Mouse (Mus musculus): ENCODE data around the gene Kirrel3. TPM values are rescaled to one million over a fixed set of nuclear protein-coding genes. Genes with fewer than 3 reads are reported as not detected.

Gene Kirrel3
- total RNA-seq, 2 experiments from 2014 or later, result 66.3 to 71.9 TPM

DNA sequence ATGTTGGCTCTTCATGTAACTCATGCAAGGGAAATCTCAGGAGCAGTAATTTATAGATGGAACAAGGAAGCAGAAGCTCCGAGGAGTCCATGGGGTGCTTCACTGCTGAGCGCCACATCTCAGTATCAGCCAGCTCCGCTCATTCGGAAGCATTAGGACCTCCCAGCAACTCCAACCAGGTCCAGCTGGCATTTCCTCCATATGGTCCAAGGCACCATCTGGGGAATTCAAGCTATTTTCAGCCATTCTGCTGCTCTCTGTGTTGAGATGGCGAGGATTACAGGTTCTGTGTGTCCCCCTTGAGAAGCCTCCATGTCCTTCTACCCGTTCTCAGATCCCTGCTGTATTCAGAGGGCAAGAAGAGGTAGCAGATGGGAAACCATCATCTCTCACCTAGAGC, 419.5 kb downstream of the Kirrel3 start:
- intact Hi-C loops (cut with DNase I), result loop anchor here (5.0 kb wide), 1 partner anchor 92 kb away; no protein-coding TSS in a partner anchor
- no peak for DNase-seq (ENCODE audit: low spot score in 2 of 2)

DNA sequence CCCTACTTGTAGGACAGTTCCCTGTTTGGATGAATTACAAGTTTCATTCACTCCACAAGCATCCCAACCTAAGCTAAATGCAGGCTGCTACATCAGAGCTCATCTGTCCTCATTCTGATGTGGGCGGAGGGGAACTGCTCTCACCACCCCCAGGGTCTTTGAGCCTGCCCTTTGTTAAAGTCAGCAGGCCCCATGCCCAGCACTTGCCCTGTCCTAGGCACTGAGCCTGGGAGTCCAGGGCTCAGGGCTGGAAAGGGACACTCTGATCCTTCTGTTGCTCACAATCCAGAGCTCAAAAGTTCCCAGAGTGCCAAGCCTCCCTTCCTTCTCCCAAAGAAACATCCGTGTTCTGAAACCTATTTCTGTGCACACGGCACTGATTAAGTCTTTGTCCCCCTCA, 422.3 kb downstream of the Kirrel3 start:
- DNase-seq (ENCODE audit: low spot score in 2 of 2), result peak in 1 of 2 experiments; percentile 45
- intact Hi-C loops (cut with DNase I), result loop anchor here (5.0 kb wide), 1 partner anchor 89 kb away; no protein-coding TSS in a partner anchor

DNA sequence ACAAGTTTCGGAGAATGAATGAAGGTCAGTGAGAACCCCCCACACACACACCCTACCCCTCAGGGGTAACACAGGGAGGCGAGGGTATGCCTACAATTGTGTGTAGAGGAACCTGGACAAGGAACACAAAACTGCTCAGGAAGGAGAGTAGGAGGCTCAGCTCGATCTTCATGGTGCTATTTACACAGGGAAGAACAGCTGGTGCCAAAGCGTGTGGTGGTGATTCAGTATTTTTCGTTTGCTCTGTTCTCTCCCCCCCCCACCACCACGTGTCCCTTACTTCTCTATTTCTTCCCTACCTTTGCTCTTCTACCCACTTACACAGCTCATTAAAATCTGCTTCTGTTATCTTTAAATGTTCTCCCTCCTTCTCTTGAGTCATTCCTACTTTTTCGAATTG, 426.1 kb downstream of the Kirrel3 start:
- intact Hi-C loops (cut with DNase I), result no loop called here
- DNase-seq (ENCODE audit: low spot score in 2 of 2), result peak; percentile 45 to 88

DNA sequence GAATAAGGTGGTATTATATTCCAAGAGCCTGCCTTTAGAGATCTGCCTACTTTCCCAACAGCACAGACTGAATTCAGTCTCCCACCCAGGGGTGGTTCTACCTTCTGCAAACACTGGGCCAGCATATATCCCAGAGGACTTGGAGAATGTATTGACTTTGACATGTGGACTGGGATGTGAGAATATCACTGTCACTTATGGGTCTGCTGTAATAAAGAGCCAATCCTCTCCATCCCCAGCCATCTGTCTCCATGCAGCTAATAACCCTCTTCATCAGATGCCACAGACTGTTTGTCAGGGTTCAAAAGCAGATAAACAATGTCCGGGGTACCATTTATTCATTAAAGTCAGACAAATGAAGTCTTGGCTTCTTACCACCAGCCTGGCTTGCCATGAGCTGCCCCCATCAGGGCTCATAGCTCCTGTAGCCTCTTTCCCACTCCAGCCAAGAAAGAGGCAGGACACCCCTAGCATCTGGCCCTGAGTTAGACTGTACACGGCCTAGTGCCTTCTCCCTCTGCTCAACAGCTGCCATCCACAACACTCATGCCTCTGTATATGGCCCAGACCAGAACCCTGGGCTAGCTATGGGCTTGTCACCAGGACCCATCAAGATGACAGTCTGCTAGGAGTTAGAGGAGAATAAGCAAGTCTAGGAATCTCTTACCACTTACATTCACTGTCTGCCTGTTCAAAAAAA, 426.7 kb downstream of the Kirrel3 start:
- DNase-seq (ENCODE audit: low spot score in 2 of 2), result no peak
- intact Hi-C loops (cut with DNase I), result no loop called here

DNA sequence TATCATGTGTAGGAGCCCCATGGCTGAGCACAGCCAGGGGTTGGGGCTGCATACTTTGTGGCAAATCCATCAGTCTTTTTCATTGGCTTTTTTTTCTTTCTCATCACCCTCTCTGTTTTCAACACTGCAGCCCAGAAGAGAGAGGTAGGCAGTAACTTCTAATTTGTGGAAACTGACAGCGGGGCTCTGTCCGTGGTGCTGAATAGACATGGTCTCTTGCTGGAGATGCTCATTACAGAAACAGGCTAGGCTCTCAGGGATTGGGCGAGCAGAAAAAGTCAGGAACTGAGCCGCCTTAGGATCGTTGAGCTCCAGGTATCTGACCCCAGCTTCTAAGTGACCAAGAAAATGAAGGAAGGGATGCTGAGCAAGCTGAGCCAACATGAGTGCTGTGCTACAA, 427.3 kb downstream of the Kirrel3 start:
- DNase-seq (ENCODE audit: low spot score in 2 of 2), result no peak
- intact Hi-C loops (cut with DNase I), result no loop called here

DNA sequence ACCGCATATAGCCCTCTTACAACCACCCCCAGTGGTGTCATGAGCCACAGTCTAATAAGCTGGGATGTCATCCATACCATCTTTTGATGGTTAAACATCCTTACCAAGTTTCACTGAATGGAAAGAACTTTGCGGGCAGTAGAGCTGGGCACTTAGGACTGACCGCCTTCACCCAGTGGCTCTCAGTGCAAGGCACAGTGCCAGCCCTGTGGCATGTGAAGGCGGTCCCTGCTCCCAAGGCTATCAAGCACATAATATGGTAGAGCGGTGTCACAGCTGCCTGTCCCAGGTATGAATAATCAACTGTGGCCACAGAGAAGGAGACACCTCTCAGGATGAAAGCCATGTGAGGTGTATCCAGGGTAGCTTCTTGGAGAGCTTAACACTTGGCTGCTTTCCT, 433.3 kb downstream of the Kirrel3 start:
- intact Hi-C loops (cut with DNase I), result no loop called here
- no peak for DNase-seq (ENCODE audit: low spot score in 2 of 2)

DNA sequence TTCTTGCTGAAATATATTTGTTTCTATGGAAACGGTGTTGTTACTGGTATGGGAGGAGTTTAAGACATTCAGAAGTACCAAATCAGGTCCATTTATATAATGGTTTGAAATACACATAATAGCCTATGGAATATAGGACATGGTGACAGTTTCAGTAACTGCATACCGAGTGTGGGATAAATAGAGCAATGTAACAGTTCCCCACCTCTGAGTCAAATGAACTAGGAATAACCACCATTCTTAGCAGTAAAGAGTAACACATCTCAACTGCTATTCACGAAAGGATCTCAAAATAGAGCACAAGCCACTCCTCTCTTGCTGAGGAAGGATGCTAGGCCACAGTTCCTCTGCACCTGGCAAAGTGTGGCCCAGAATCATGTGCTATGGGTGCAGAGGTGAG, 434.4 kb downstream of the Kirrel3 start:
- DNase-seq (ENCODE audit: low spot score in 2 of 2), result peak; percentile 49 to 79
- intact Hi-C loops (cut with DNase I), result no loop called here

DNA sequence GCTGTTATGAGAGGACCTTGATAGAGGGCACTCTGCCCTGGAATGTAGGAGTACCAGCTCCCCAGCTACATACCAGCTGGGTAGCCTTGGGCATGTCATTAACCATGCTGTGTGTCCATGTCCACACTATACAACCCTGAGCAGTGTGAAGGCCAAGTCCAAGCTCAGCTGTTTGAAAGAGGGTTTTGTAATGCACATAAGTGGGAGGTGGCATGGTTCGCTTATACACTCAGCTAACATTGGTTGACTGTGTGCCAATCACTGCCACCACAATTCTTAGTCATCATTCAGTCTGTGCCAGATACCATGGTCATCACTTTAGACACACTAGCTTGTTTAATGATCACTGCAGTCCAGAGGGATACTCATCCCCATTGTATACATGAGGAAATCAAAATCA, 436.2 kb downstream of the Kirrel3 start:
- no peak for DNase-seq (ENCODE audit: low spot score in 2 of 2)
- intact Hi-C loops (cut with DNase I), result no loop called here

DNA sequence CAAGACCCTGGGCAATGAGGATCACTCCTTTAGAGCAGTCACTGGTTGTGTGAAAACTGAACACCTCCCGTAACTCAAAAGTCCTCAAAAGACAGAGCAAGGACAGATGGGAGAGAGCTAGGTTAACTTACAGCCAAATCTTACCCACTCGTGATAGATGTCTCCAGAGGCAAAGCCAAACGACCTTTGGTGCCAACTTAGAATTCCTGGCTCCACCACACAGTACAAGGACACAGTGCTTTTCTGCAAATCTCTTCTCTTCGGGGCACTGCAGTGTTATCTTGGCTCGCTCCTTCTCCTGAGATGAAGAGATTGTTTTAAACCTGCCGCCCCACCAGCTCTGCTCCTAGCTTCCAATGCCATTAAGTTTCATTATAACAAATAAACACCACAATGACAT, 437.0 kb downstream of the Kirrel3 start:
- DNase-seq (ENCODE audit: low spot score in 2 of 2), result no peak
- intact Hi-C loops (cut with DNase I), result no loop called here

DNA sequence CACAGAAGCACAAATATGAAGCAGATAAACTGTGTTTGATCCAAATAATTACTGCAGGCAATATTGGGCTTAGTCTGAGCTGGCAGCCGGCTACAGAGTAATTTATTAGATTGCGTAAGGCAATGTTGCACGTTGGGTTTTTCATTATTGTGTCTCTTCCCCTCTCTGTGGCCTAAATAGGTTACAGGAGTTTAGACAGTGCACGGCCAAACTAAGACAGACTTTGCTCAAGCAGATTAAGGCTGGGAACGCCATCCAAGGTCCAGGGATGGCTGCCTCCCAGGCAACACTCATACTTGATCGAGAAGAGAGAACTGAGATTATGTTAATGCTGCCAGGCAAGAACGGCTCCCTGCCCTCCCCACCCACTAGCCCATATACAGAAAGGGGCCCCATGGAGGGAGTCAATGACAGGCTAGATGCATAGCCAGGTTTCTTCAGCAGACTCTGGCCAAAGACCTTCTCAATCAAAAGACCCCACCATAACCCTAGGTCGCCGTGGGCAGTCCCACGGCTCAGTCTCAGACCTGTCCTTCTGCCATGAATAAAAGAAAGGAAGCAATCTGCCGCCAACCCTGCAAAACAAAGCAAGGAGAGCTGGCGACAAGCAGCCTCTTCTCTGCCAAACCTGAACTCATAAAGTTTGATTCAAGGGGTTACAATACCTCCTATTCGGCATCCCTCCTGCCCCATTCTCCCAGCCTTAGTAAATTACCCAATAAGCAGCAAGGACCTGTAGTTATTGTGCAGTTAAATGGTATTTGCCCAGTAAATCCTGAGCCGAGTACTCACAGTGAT, 437.6 kb downstream of the Kirrel3 start:
- no peak for DNase-seq (ENCODE audit: low spot score in 2 of 2)
- intact Hi-C loops (cut with DNase I), result no loop called here

DNA sequence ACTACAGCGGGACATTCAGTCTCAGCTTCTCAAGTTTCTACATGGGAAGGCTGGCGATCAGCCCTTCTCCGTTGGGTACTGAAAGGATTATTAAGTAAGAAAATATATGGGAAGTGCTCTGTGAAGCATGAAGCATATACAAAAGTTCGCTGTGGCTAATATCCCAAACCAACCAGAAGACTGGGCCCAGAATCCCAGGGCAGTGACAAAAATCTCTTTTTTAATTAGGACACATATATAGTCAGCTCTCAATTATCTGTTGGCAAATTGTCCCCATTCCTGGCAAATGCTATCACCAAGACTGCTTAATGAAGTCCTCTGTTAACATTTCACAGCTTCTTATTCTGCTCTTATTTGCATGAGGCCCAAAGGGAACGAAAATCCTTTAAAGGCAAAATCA, 439.9 kb downstream of the Kirrel3 start:
- no peak for DNase-seq (ENCODE audit: low spot score in 2 of 2)
- intact Hi-C loops (cut with DNase I), result no loop called here

DNA sequence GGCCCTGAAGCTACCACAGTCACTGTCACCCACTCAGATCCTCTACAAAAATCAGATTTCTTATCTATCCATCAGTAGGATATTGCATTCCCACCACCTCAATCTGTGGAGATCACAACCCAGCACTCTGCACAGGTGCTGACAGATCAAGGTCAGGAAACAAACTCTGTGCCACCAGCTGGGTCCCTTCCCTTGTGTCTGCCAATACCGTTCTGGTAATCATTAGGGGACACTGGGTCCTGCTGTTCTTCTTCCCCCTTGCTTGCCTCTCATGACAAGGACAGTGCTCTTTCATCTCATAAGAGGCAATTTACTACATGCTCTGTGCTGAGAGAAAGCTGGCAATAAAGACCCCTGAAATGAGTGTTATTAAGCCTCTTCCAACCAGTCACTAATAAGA, 444.7 kb downstream of the Kirrel3 start:
- intact Hi-C loops (cut with DNase I), result no loop called here
- no peak for DNase-seq (ENCODE audit: low spot score in 2 of 2)

DNA sequence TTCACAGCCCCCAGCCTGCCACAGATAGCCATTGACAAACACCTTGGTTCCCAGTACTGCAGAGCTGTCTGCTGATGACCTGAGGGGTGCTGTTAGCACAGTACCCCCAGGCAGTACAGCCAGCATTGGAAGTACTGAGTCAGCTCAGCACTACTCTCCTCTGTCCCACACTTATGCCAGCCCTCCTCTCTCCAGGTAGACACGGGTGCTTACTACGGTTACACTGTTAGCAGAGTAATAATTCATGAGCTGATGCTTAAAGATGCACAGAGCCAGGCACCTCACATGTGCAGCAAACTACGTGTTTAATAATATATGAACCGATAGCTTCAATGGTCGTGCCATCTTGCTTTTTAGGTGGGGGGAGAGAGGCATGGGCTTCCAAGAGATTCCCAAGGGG, 452.4 kb downstream of the Kirrel3 start:
- intact Hi-C loops (cut with DNase I), result no loop called here
- no peak for DNase-seq (ENCODE audit: low spot score in 2 of 2)

DNA sequence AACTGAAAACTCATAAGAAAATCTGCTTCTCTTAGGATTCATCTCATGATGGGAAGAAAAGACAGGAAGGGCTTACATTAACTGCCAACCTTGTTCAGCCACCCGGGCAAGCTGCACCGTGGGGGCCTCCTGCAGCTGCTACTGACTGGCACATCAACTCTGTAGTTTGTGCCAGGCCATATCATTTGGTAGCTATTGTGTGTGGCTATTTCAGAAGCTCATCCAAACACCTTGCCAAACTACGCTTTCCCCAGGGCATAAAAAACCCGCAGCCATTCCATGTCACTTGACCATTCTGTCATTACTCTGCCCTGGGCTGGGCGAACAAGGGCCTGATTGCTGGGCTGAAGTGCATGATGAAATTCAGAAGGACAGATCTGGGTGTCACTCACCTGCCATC, 453.9 kb downstream of the Kirrel3 start:
- intact Hi-C loops (cut with DNase I), result no loop called here
- DNase-seq (ENCODE audit: low spot score in 2 of 2), result no peak

DNA sequence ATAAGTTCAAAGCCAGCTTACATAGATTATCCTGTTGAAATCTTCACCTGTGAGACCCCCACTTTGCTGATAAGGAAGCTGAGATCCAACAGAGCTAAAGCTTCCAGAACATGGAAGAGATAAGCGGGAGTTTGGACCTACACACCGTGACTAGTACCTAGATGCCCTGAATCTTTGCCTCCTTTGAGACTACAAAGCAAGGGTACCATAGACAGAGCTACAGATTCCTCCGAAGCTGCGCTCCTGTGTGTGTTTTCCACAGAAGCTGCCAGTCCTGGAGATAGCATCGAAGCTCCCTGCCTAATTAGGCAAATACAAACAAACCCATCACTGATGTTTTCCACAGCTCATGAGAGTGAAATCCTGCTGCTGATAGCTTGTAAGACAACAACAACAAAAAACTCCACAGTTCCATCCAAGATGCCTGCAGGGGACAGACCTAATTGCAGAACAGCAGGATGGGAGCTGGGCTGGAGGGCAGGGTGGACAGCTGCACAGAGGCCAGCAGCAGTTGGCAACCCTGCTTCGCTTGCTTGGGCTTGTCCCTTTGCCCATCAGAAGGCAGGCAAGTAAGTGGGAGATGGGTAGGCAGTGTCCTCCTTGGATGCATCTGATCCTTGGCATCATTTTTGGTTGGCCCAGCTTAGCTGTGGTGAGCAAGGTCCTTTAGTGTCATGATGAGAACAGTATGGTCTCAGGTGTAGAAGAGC, 456.6 kb downstream of the Kirrel3 start:
- intact Hi-C loops (cut with DNase I), result no loop called here
- DNase-seq (ENCODE audit: low spot score in 2 of 2), result no peak

DNA sequence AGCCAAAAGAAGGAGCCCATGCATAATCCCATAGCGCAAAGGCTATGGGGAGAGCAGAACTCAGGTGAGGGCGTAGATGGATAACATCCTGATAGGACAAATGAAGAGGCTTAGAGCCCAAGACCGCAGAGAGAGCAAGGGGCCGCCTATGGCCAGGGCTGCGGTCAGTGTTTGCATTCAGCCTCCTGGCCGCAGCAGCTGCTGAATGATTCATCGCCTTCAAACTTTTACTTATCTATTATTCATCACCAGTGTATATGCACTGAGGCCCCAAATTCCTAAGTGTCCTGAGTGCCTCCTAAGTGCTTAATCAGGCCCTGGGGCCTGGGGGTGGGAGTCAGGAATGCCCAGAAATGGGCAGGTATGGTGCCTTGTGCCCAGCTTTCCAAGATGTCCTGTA, 457.3 kb downstream of the Kirrel3 start:
- no peak for DNase-seq (ENCODE audit: low spot score in 2 of 2)
- intact Hi-C loops (cut with DNase I), result no loop called here

DNA sequence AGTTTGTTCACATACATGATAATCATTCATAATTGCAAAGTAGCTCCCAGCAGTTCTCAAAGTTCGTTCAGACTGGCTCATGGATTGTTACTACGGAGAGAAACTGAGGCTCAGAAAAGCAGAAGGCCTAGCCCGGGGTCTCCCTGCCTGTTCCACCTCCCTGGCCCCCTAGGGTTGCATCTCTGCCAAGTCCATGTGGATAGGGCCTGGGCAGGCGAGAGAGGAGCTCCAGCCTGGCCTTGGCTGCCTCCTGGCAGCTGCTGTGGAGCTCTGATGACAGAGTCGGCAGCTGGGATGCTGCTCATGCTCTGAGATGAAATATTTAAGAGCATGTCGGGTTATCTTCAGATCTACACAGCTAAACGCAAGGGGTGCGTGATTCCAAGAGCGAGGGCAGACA, 459.6 kb downstream of the Kirrel3 start:
- intact Hi-C loops (cut with DNase I), result no loop called here
- DNase-seq (ENCODE audit: low spot score in 2 of 2), result no peak

DNA sequence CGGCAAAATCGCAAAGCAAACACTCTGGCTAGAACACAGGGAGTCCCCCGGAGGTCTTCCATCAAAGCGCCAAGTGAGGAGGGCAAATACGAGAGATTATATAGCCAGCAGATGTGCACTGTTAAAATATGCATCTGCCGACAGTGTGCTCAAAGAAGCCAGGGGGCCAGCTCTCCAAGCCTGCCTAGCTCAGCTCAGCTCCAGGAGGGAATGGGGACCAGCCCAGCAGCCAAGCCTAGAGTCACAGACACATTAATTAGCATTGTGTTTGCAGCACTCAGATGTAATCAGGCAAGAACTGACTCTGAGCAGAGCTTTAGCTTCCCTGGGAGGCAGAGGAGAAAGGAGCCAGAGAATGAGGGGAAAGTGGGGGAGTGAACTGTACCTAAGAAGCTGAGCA, 461.6 kb downstream of the Kirrel3 start:
- no peak for DNase-seq (ENCODE audit: low spot score in 2 of 2)
- intact Hi-C loops (cut with DNase I), result no loop called here

DNA sequence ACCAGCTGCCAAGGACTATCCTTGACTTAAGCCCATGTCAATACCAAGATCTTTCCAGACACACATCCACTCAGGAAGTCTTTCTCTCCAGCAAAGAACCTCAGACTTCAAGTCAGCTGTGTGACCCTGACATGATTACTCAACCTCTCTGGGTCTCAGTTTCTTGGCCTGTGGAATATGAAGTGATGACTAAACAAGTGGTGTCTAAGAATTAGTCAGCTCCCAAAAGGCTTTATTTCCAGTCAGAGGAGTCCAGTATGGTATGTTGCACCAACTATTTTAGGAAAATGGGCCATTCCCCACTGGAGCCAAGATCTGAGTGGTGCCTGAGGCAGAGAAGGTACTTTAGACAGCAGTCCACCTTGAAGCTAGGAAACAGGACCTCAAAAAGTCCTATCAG, 462.0 kb downstream of the Kirrel3 start:
- intact Hi-C loops (cut with DNase I), result no loop called here

DNA sequence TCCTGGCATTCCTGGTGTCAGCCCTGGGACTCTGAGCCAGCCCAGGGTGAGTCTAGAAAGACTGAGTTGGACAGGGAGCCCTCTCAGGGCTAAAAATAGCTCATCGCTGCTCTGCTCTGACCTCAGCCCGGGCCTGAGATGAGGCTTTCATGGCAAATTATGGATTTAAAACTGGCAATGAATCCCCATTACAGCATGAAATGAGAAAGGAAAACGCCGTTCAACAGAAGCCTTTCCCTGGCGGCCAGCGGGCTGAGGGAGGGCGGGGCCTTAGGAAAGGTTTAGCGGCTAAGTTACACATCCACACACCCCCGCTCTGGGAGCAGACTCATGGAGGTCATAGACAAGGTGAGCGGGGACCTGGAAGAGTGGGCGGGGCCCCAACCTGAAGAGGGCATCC, 467.7 kb downstream of the Kirrel3 start:
- intact Hi-C loops (cut with DNase I), result no loop called here
- DNase-seq (ENCODE audit: low spot score in 2 of 2), result no peak

More for the DNA sequence above, 462.0 kb downstream of the Kirrel3 start:
- DNase-seq (ENCODE audit: low spot score in 2 of 2), result no peak

DNA sequence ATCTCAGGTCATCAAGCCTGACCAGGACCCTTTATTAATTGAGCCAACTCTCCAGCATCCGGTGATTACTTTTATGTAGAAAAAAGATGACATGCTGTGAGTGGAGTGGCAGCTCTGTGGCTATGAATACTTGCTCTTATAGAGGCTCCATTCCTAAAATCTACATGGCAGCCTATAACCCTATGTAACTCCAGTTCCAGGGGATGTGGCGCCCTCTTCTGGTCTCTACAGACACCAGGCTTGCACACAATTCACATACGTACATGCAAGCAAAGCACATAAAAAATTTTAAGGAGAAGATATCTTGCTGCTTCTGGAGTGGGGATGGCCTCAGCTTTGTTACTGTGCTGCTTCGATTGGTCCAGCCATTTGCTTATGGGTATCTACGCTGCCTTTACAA, 468.5 kb downstream of the Kirrel3 start:
- intact Hi-C loops (cut with DNase I), result no loop called here
- DNase-seq (ENCODE audit: low spot score in 2 of 2), result peak; percentile 43 to 57
